Mouse (Mus musculus) heart, postnatal 0 days (tissue): Measurements from ENCODE around the gene Taf12. TPM values are rescaled to one million over a fixed set of nuclear protein-coding genes. Genes with fewer than 3 reads are reported as not detected.

Experiments used
- ATAC-seq: fragments of 200-750 bp; cut with Nextera tagmentation; 2 replicates; pipeline ENCODE4 v1.8.0; 2017; ENCODE audit warnings: low read depth, moderate number of reproducible peaks, moderate library complexity; ENCODE audit not compliant: insufficient read depth
- DNase-seq: peaks from one replicate; pipeline ENCODE4 v3.0.0-alpha.2; 2016; ENCODE audit warnings: low spot score
- H3K27ac ChIP-seq: fragments of 300-500 bp; sonication (generic); 2 replicates; pipeline ENCODE4 v1.5.1; 2014; ENCODE audit warnings: low read depth, mild to moderate bottlenecking
- H3K27me3 ChIP-seq: fragments of 300-500 bp; sonication (generic); 2 replicates; pipeline ENCODE4 v1.6.1; 2014; ENCODE audit warnings: low read length, mixed read lengths; ENCODE audit not compliant: control insufficient read depth, insufficient read depth
- H3K36me3 ChIP-seq: fragments of 300-500 bp; sonication (generic); replicated peaks from 2 replicates; pipeline ENCODE4 v1.6.1; 2014; ENCODE audit warnings: low read length, mixed read lengths; ENCODE audit not compliant: control insufficient read depth, insufficient read depth
- H3K4me1 ChIP-seq: fragments of 300-500 bp; sonication (generic); 2 replicates; pipeline ENCODE4 v1.6.1; 2014; ENCODE audit warnings: antibody characterized with exemption; ENCODE audit not compliant: control insufficient read depth, insufficient read depth
- H3K4me2 ChIP-seq: fragments of 300-500 bp; sonication (generic); 2 replicates; pipeline ENCODE4 v1.6.1; 2014; ENCODE audit warnings: low read depth, mild to moderate bottlenecking, low read length, moderate library complexity
- H3K4me3 ChIP-seq: fragments of 300-500 bp; sonication (generic); 2 replicates; pipeline ENCODE4 v1.5.1; 2014; ENCODE audit warnings: low read depth, low read length
- H3K9ac ChIP-seq: fragments of 300-500 bp; sonication (generic); replicated peaks from 2 replicates; pipeline ENCODE4 v1.6.1; 2014; ENCODE audit warnings: low read depth, low read length, mixed read lengths
- H3K9me3 ChIP-seq: fragments of 300-500 bp; sonication (generic); replicated peaks from 2 replicates; pipeline ENCODE4 v1.6.1; 2016; ENCODE audit warnings: low read length; ENCODE audit not compliant: control insufficient read depth
- CTCF ChIP-seq: IDR thresholded peaks from 2 replicates; pipeline ENCODE4 v1.5.1; 2016; ENCODE audit warnings: antibody characterized with exemption, control low read depth, low read depth
- EP300 ChIP-seq: IDR thresholded peaks from 2 replicates; pipeline ENCODE4 v1.6.1; 2016; ENCODE audit warnings: antibody characterized with exemption, low read depth
- WGBS: fragments of 180-500 bp; shearing (Covaris S2); extraction: QIAGEN DNeasy Blood & Tissue Kit; methylation state at CpG from one replicate; pipeline ENCODE4 v1.1.7; 2014; 5-methylcytosine and 5-hydroxymethylcytosine counted together
- polyA plus RNA-seq: library from polyadenylated mRNA; unstranded; fragments of >200 nt; fragmentation: Nextera tagmentation; extraction: Ambion mirVana; gene quantifications from 2 replicates; pipeline ENCODE4 v1.2.1, GENCODE M21; 2015
- total RNA-seq: library from RNA; depleted of rRNA; stranded (reverse); fragments of >200 nt; gene quantifications from 2 replicates; pipeline ENCODE4 v1.2.3, GENCODE M21; 2014; ENCODE audit warnings: low replicate concordance

Gene Taf12
- total and polyA plus RNA-seq, 2 experiments from 2014 or later, result 8.4 to 30.5 TPM

DNA sequence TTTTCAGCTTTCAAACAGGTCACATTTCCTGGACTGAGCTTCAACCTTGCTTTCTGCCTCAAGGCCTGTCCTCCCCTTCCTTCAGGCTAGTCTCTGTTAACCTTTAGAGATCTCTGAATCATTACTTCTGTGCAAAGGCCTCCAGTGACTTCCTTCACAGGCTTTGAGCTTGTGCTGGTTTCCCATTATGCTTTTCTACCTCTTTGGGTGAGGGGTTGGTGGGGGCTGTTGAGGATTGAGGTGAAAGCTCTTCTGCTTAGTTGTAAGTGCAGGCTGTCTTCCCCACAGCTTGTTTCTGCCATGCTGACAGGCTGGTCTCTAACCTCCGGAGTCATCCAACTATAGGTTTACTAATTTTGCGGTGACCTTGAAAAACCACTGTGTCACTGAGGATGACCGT is 17.8 kb upstream of the Taf12 start:
- TF ChIP-seq CTCF (no peak), EP300 (no peak)

DNA sequence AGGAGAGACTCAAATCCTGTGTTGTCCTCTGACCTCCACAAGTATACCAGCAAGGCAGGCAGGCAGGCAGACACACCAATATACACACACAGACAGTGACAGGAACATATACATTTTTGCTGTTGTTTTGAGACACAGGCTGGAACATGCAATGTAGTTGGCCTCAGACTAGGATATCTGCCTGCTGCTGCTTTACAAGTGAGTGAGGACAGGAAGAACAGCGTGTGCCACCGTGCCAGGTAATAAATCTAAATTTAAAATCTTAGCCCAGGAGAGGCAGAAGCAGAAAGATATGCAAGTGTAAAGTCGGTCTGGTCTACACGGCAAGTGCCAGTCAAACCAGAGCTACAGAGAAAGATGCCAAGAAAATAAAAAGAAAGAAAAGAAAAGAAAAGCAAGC is 14.9 kb upstream of the Taf12 start:
- peaks cover 10% of the 10 kb centered on the region for H3K4me1 ChIP-seq
- no peaks in the 10 kb centered on the region for H3K36me3 ChIP-seq
- ATAC-seq (no peak), DNase-seq (no peak)
- H3K27ac ChIP-seq, result peak overlapping the region; percentile 98
- WGBS, result 32% methylated on average over 4 of the region's 4 CpGs
- H3K4me2 ChIP-seq, result peak overlapping the region; percentile 63; the same call in 1 of the 2 replicates
- peak overlapping the region; percentile 97 for H3K9ac ChIP-seq
- no peaks in the 10 kb centered on the region for H3K9me3 ChIP-seq
- peak overlapping the region; percentile 89; the same call in 1 of the 2 replicates for H3K4me3 ChIP-seq
- no peaks in the 10 kb centered on the region for H3K27me3 ChIP-seq
- TF ChIP-seq EP300 (no peak), CTCF (no peak)

More for the DNA sequence above, 17.8 kb upstream of the Taf12 start:
- Histone ChIP-seq H3K9ac (no peak overlapping the region), H3K9me3 (no peaks in the 10 kb centered on the region), H3K27ac (no peak overlapping the region), H3K4me2 (no peak overlapping the region), H3K4me1 (peaks cover 15% of the 10 kb centered on the region), H3K36me3 (peaks cover 3% of the 10 kb centered on the region), H3K4me3 (no peak overlapping the region), H3K27me3 (no peaks in the 10 kb centered on the region)
- 77% methylated on average over 3 of the region's 3 CpGs for WGBS
- ATAC-seq (no peak), DNase-seq (no peak)

DNA sequence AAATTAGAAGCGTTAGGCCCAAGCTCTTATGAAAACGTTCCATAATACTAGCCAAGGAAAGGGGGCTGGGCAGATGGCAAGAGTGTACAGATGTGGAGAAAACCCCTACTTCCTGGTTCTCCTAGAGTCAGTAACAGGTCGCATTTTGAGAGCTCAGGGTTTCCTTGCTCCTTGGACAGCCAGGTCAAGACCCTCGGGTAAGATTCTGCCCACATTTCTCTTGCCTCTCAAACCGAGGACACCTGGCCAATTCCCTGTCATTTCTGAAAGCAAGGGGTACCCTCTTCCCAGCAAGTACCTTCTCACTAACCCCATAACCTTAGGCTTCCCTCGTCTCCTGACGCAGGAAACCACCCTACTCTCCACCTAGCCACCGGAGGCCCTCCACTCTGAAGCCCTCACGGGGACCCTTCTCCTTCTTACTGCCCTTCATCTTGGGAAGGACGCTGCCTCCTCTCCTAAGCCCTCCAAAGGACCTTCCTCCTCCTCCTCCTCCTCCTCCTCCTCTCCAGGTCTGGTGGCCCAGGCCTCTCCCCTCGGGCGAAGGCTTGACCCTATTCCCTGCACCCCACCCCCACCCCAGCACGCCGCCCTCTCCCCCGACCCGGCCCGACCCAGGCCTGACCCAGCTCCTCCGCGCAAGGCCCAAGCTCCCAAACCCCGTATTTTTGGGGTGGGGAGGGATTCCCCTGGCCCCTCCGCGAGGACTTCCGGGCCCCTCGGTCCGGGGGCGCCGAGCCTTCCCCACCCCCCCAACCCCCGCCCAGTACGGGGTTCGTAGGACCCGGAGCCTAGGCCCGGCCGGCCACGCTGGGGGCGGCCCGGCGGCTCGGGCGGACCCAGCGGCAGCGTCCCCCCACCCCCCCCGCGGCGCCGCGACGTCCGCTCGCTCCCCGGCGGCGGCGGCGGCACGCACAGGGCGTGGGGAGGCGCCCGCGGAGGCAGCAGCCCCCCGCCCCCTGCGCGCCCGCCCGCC is 13.5 kb upstream of the Taf12 start:
- Histone ChIP-seq H3K9ac (peak overlapping the region; percentile 97), H3K4me2 (peak overlapping the region; percentile 63), H3K9me3 (no peaks in the 10 kb centered on the region), H3K27me3 (no peaks in the 10 kb centered on the region), H3K4me3 (peak overlapping the region; percentile 89), H3K36me3 (no peaks in the 10 kb centered on the region), H3K4me1 (peaks cover 10% of the 10 kb centered on the region), H3K27ac (peak overlapping the region; percentile 98)
- TF ChIP-seq EP300, result no peak
- TF ChIP-seq CTCF, result no peak
- ATAC-seq, result peak; percentile 91
- 2% methylated on average over 28 of the region's 64 CpGs for WGBS
- DNase-seq, result peak; percentile 51

DNA sequence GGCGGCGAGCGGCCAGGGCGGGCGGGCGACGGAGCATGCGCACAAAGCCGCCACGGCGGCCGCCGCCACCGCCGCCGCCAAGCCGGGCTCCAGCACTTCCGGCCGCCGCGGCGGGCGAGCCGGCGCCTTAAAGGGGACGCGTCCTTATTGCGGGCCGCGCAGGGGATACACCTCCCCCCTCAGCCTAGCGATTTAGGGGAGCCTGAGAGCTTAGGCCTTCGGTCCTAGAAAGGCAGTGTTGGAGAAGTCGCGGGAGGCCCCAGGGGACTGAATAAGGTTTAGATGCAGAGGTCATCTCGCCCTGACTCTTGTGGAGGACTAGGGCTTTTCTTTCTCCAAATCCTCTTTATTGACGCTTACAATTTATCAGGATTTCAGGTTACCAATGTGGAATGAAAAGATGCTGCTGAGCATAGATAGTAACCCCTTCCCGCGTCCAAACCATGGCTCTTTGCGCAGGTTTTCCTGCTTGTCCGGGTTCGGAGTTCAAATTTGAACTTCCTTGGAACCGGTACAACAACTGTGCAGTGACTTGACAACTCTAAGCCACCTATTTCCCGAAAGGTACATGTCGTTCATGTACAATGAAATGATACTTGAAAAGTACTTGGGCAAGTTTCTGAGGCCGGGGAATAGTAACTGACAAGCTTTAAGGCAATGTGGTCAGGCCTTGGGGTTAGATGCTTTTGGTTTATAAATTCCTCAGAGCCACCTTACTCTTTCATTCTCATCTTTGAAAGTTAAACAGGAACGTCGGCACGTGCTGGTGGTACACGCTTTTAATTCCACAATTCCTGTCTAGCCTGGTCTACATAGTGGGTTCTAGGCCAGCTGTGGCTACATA is 12.4 kb upstream of the Taf12 start, which contains the start of gene Gmeb1:
Gene Gmeb1, minus strand, starts transcription at position 89 of the 844 bp plus-strand sequence.
- 10% methylated on average over 47 of the region's 49 CpGs for WGBS
- peak within 1 kb of the TSS; percentile 98 for H3K27ac ChIP-seq
- ATAC-seq (peak; percentile 83), DNase-seq (peak; percentile 78)
- no peaks in the 10 kb centered on the region for H3K9me3 ChIP-seq
- peak within 1 kb of the TSS; percentile 89 for H3K4me3 ChIP-seq
- peak within 1 kb of the TSS; percentile 63 for H3K4me2 ChIP-seq
- no peaks in the 10 kb centered on the region for H3K36me3 ChIP-seq
- peak within 1 kb of the TSS; percentile 97 for H3K9ac ChIP-seq
- peaks cover 10% of the 10 kb centered on the region for H3K4me1 ChIP-seq
- no peaks in the 10 kb centered on the region for H3K27me3 ChIP-seq
- TF ChIP-seq CTCF (no peak), EP300 (no peak)

DNA sequence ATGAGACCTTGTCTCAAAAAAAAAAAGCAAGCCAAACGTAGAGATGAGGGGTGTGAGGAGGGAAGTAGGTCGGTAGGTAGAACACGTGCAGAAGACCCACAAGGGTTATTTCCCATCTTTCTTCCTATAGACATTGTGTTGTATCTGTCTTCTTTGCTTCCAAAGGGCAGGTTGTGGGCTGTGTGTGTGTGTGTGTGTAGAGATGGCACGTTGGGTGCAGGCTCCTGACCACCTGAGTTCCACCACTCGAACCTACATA is 11.9 kb upstream of the Taf12 start:
- H3K9me3 ChIP-seq, result no peaks in the 10 kb centered on the region
- H3K9ac ChIP-seq, result 0 out of 2 replicates have a peak overlapping the region, but pooled peaks have one; percentile 97
- no peaks in the 10 kb centered on the region for H3K36me3 ChIP-seq
- no peak overlapping the region; the same call in 1 of the 2 replicates for H3K27ac ChIP-seq
- DNase-seq (no peak), ATAC-seq (no peak)
- 0 out of 2 replicates have a peak overlapping the region, but pooled peaks have one; percentile 89 for H3K4me3 ChIP-seq
- peak overlapping the region; percentile 63; the same call in 1 of the 2 replicates for H3K4me2 ChIP-seq
- no peaks in the 10 kb centered on the region for H3K27me3 ChIP-seq
- 69% methylated on average over 5 of the region's 5 CpGs for WGBS
- peaks cover 10% of the 10 kb centered on the region for H3K4me1 ChIP-seq
- TF ChIP-seq CTCF, result no peak
- no peak for TF ChIP-seq EP300
